Mouse (Mus musculus) forebrain, embryonic 14.5 days (tissue): Measurements from ENCODE around the gene Pip5k1b. TPM values are rescaled to one million over a fixed set of nuclear protein-coding genes. Genes with fewer than 3 reads are reported as not detected.
A peak's percentile ranks its signal among the peaks of the same experiment; 100 is the strongest.

ENCODE experiments used
- ATAC-seq: fragments of 200-750 bp; cut with Nextera tagmentation; 2 replicates; pipeline ENCODE4 v1.8.0; 2017; ENCODE audit warnings: mild to moderate bottlenecking, moderate library complexity
- DNase-seq: peaks from one replicate; pipeline ENCODE4 v3.0.0-alpha.2; 2015; ENCODE audit warnings: low spot score
- H3K27ac ChIP-seq: fragments of 300-500 bp; sonication (generic); 2 replicates; pipeline ENCODE4 v1.5.1; 2014; ENCODE audit warnings: low read depth, mild to moderate bottlenecking, control low read depth, low read length, moderate library complexity
- H3K27me3 ChIP-seq: fragments of 300-500 bp; sonication (generic); replicated peaks from 2 replicates; pipeline ENCODE4 v1.6.1; 2014; ENCODE audit warnings: low read length, control low read depth, mixed read lengths; ENCODE audit not compliant: control insufficient read depth, insufficient read depth
- H3K36me3 ChIP-seq: fragments of 300-500 bp; sonication (generic); 2 replicates; pipeline ENCODE4 v1.6.1; 2014; ENCODE audit warnings: low read length, control low read depth; ENCODE audit not compliant: control insufficient read depth, insufficient read depth
- H3K4me1 ChIP-seq: fragments of 300-500 bp; sonication (generic); 2 replicates; pipeline ENCODE4 v1.6.1; 2014; ENCODE audit warnings: antibody characterized with exemption, low read length, control low read depth; ENCODE audit not compliant: control insufficient read depth, insufficient read depth
- H3K4me2 ChIP-seq: fragments of 300-500 bp; sonication (generic); 2 replicates; pipeline ENCODE4 v1.6.1; 2014; ENCODE audit warnings: mild to moderate bottlenecking, control low read depth, low read length
- H3K4me3 ChIP-seq: fragments of 300-500 bp; sonication (generic); 2 replicates; pipeline ENCODE4 v1.5.1; 2014; ENCODE audit warnings: low read depth, low read length, control low read depth
- H3K9ac ChIP-seq: fragments of 300-500 bp; sonication (generic); 2 replicates; pipeline ENCODE4 v1.6.1; 2014; ENCODE audit warnings: mild to moderate bottlenecking, low read length, control low read depth, moderate library complexity
- H3K9me3 ChIP-seq: fragments of 300-500 bp; sonication (generic); replicated peaks from 2 replicates; pipeline ENCODE4 v1.6.1; 2016; ENCODE audit warnings: low read length, control low read depth, mixed read lengths; ENCODE audit not compliant: control insufficient read depth
- WGBS: fragments of 180-500 bp; shearing (Covaris S2); extraction: QIAGEN DNeasy Blood & Tissue Kit; methylation state at CpG from one replicate; pipeline ENCODE4 v1.1.7; 2014; 5-methylcytosine and 5-hydroxymethylcytosine counted together
- polyA plus RNA-seq: library from polyadenylated mRNA; unstranded; fragments of >200 nt; fragmentation: Nextera tagmentation; extraction: Ambion mirVana; gene quantifications from 2 replicates; pipeline ENCODE4 v1.2.1, GENCODE M21; 2014

Pip5k1b gene
- polyA plus RNA-seq, 1 experiment from 2014 or later: 2.1 TPM

DNA sequence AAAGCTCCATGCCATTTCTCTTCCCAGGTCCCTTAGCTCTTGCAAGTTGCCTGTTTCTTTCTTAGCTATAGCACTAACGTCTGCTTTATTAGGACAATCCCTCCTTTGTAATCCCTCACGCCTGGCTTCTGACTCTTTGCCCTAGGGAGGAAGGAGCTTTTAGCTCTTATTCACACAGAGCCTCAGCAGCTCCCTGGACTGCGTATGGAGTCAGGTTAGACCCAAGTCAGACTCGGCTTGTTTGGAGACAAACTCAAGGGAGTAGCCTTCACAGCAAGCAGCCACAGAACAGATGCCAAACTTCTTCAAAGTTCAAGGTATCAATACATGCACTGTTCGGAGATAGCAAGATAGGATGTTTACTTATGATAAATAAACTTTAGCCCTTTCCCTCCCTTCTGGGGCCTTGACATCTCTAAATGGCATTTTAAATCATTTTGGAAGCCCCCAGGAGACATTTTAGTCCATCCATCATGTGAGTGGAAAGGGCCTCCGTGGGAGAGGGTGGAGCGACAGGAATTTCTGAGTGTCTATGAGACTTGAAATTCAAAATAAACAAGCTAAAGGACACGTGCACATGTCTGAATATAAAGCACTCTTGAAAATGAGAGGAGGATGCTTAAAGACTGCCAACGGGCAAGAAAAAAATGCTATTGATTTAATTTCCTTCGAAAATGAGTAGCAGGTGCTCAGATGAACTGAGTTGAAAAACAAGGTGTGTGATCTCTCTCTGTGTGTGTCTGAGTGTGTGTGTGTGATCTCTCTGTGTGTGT, 231.6 kb downstream of the Pip5k1b start:
- Histone ChIP-seq H3K4me1 (peaks cover 5% of the 10 kb centered on the region; the same call in 1 of the 2 replicates), H3K36me3 (no peaks in the 10 kb centered on the region), H3K9me3 (no peaks in the 10 kb centered on the region), H3K9ac (no peak overlapping the region), H3K4me2 (no peak overlapping the region), H3K27me3 (no peaks in the 10 kb centered on the region), H3K27ac (no peak overlapping the region), H3K4me3 (no peak overlapping the region)
- no peak for DNase-seq
- no peak for ATAC-seq
- WGBS: 44% methylated on average over 10 of the region's 10 CpGs

- Histone ChIP-seq H3K36me3 (no peaks in the 10 kb centered on the region), H3K4me1 (peaks cover 12% of the 10 kb centered on the region), H3K9ac (no peak overlapping the region), H3K4me3 (no peak overlapping the region), H3K27me3 (no peaks in the 10 kb centered on the region), H3K4me2 (no peak overlapping the region), H3K9me3 (no peaks in the 10 kb centered on the region), H3K27ac (no peak overlapping the region)
- DNase-seq: no peak
- no peak for ATAC-seq
- 92% methylated on average over 8 of the region's 8 CpGs for WGBS
Observed at GRCm38 (mm10) chr19:24321900-24322311, 233.8 kb downstream of the Pip5k1b start.

DNA sequence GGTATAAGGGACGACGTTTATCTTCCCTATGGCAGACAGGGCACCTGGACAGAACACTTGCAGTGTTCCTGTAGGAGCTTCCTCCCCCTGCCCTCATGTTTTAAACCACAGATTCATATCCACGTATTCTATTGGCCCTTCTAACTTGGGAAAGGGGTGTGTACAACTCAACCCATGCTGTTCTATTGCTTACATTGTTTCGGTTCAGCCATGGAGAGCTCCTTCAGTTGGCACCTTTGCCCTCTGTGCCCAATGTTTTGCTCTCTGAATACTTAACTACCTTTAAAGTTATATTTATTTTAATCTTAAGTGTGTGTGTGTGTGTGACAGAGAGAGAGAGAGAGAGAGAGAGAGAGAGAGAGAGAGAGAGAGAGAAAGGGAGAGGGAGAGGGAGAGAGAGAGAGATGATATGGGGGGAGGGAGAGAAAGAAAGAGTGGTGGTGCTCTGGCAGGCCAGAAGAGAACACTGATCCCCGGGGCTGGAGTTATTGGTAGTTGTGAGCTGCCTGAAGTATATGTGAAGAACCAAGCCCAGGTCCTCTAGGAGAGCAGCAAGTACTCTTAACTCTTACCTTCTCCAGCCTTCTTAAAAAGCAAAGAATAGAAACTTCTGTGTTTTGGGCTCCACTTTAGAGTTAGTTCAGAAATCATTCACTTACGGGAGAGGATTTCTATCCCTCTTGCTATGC, 234.3 kb downstream of the Pip5k1b start:
- WGBS: 89% methylated on average over 6 of the region's 6 CpGs
- H3K4me2 ChIP-seq: no peak overlapping the region
- no peaks in the 10 kb centered on the region for H3K9me3 ChIP-seq
- H3K27me3 ChIP-seq: no peaks in the 10 kb centered on the region
- H3K4me3 ChIP-seq: no peak overlapping the region
- ATAC-seq (no peak), DNase-seq (no peak)
- no peaks in the 10 kb centered on the region for H3K36me3 ChIP-seq
- H3K9ac ChIP-seq: no peak overlapping the region
- H3K27ac ChIP-seq: no peak overlapping the region
- peaks cover 17% of the 10 kb centered on the region for H3K4me1 ChIP-seq

DNA sequence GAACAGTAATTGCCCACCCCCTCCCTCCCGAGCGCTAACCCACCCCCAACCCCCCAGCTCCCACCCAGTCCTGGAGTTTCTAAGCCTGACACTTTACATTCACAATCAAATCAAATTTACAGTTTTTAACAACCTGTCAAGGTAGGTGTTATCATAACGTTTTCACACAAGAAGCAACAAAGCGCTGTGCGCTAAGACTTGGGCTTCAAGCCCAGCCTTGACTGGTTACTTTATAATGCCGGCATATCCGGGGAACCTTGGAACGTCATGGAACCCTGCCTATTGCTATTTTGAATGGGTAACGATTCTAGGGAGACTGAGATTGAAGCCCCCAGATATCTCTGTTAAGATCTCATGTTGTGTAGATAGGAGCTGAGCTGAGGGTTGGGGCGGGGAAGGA, 237.5 kb downstream of the Pip5k1b start:
- no peak overlapping the region for H3K27ac ChIP-seq
- H3K4me2 ChIP-seq: no peak overlapping the region
- peaks cover 24% of the 10 kb centered on the region for H3K4me1 ChIP-seq
- no peak overlapping the region for H3K9ac ChIP-seq
- peak; percentile 71 for DNase-seq
- 45% methylated on average over 10 of the region's 10 CpGs for WGBS
- ATAC-seq: no peak
- H3K9me3 ChIP-seq: no peaks in the 10 kb centered on the region
- H3K36me3 ChIP-seq: no peaks in the 10 kb centered on the region
- H3K4me3 ChIP-seq: no peak overlapping the region
- H3K27me3 ChIP-seq: no peaks in the 10 kb centered on the region

GRCm38 (mm10) chr19:24317731-24318130, 237.9 kb downstream of the Pip5k1b start:
- ATAC-seq (no peak), DNase-seq (no peak)
- Histone ChIP-seq H3K9me3 (no peaks in the 10 kb centered on the region), H3K36me3 (no peaks in the 10 kb centered on the region), H3K9ac (no peak overlapping the region), H3K4me1 (peaks cover 24% of the 10 kb centered on the region), H3K4me3 (no peak overlapping the region), H3K27ac (no peak overlapping the region), H3K27me3 (no peaks in the 10 kb centered on the region), H3K4me2 (no peak overlapping the region)
- WGBS: 86% methylated on average over 2 of the region's 2 CpGs

DNA sequence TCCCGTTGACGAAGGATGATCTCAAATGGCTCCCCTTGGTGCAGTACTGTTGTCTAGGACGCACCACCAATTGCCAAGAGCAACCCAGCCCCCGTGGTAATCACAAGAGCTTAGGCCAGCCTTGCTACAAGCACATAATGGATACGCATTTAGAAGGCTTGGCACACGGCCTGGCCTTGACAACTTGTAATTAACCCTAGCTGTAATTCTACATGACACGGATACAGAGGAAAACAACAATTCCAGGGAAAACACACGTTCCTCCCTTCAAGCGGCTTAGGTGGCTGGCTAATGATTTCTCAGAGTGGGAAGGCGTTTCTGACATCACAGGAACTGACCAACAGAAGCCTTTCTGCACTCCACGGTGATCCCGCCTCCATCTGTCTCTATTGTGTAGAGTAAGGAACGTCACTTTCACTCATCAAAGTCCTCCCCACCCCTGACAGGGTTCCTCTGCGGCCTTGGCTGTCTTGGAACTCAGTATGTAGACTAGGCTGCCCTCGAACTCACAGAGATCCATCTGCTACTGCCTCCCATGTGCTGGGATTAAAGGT, 238.6 kb downstream of the Pip5k1b start:
- peak; percentile 89 for ATAC-seq
- Histone ChIP-seq H3K4me3 (no peak overlapping the region), H3K27ac (no peak overlapping the region), H3K4me2 (peak overlapping the region; percentile 5; the same call in 1 of the 2 replicates), H3K9me3 (no peaks in the 10 kb centered on the region), H3K4me1 (peaks cover 24% of the 10 kb centered on the region), H3K9ac (no peak overlapping the region), H3K27me3 (no peaks in the 10 kb centered on the region), H3K36me3 (no peaks in the 10 kb centered on the region)
- DNase-seq: peak; percentile 97
- 9% methylated on average over 15 of the region's 15 CpGs for WGBS

- WGBS: 51% methylated on average over 9 of the region's 9 CpGs
- ATAC-seq (no peak), DNase-seq (no peak)
- Histone ChIP-seq H3K4me3 (no peak overlapping the region), H3K27ac (no peak overlapping the region), H3K27me3 (no peaks in the 10 kb centered on the region), H3K9me3 (no peaks in the 10 kb centered on the region), H3K4me2 (no peak overlapping the region), H3K9ac (no peak overlapping the region), H3K36me3 (no peaks in the 10 kb centered on the region), H3K4me1 (peaks cover 24% of the 10 kb centered on the region)
Observed at GRCm38 (mm10) chr19:24316060-24316725, 239.5 kb downstream of the Pip5k1b start.

GRCm38 (mm10) chr19:24315234-24315633, 240.4 kb downstream of the Pip5k1b start:
- H3K27me3 ChIP-seq: no peaks in the 10 kb centered on the region
- no peaks in the 10 kb centered on the region for H3K36me3 ChIP-seq
- H3K4me1 ChIP-seq: peaks cover 24% of the 10 kb centered on the region
- WGBS: 82% methylated on average over 4 of the region's 4 CpGs
- ATAC-seq: no peak
- H3K4me2 ChIP-seq: no peak overlapping the region
- no peak overlapping the region for H3K4me3 ChIP-seq
- H3K9me3 ChIP-seq: no peaks in the 10 kb centered on the region
- DNase-seq: no peak
- H3K27ac ChIP-seq: no peak overlapping the region
- H3K9ac ChIP-seq: no peak overlapping the region
